Mouse (Mus musculus) ES-E14 (cell line): ENCODE data around the gene Nxnl2. TPM values are rescaled to one million over a fixed set of nuclear protein-coding genes. Genes with fewer than 3 reads are reported as not detected.

Experiments
- DNase-seq: peaks from one replicate; pipeline ENCODE4 v3.0.0-alpha.2; 2013; ENCODE audit warnings: low read depth, low spot score
- H3K27ac ChIP-seq: 2 replicates; pipeline ENCODE4 v1.5.1; 2012; ENCODE audit warnings: low read depth, mild to moderate bottlenecking, low read length, moderate library complexity, mixed read lengths; ENCODE audit not compliant: poor library complexity, insufficient read depth, severe bottlenecking
- H3K36me3 ChIP-seq: 2 replicates; pipeline ENCODE4 v1.6.1; 2012; ENCODE audit warnings: mild to moderate bottlenecking, low read length, moderate library complexity, mixed read lengths; ENCODE audit not compliant: control insufficient read depth, poor library complexity, insufficient read depth, severe bottlenecking
- H3K4me1 ChIP-seq, 2 experiments: fragments of 150-350 bp in 1 of 2; sonication (generic) in 1 of 2; 2 replicates each; pipeline ENCODE4 v1.6.1; 2012; ENCODE audit warnings: low read length in 2 of 2, mild to moderate bottlenecking in 1 of 2, mixed read lengths in 1 of 2; ENCODE audit not compliant: control insufficient read depth in 2 of 2, insufficient read depth in 2 of 2, poor library complexity in 1 of 2
- H3K4me3 ChIP-seq, 2 experiments: fragments of 150-350 bp in 1 of 2; sonication (generic) in 1 of 2; 2 replicates each; pipeline ENCODE4 v1.5.1; 2012; ENCODE audit warnings: low read length in 2 of 2, low read depth in 1 of 2, mild to moderate bottlenecking in 1 of 2, mixed read lengths in 1 of 2; ENCODE audit not compliant: insufficient read depth in 1 of 2, poor library complexity in 1 of 2, severe bottlenecking in 1 of 2
- H3K9ac ChIP-seq: 2 replicates; pipeline ENCODE4 v1.6.1; 2012; ENCODE audit warnings: low read depth, mild to moderate bottlenecking, low read length, mixed read lengths; ENCODE audit not compliant: poor library complexity, insufficient read depth, severe bottlenecking
- H3K9me3 ChIP-seq: fragments of 150-350 bp; sonication (generic); 2 replicates; pipeline ENCODE4 v1.6.1; 2012; ENCODE audit warnings: low read depth, mild to moderate bottlenecking, low read length; ENCODE audit not compliant: control insufficient read depth, insufficient read depth
- CHD2 ChIP-seq: IDR thresholded peaks from 2 replicates; pipeline ENCODE4 v1.6.1; 2014; ENCODE audit warnings: mild to moderate bottlenecking, low read depth, low read length, inconsistent platforms
- HCFC1 ChIP-seq: IDR thresholded peaks from 2 replicates; pipeline ENCODE4 v1.6.1; 2012; ENCODE audit warnings: low read length, inconsistent platforms, borderline replicate concordance; ENCODE audit not compliant: insufficient read depth
- MAFK ChIP-seq: IDR thresholded peaks from 2 replicates; pipeline ENCODE4 v1.6.1; 2014; ENCODE audit warnings: mild to moderate bottlenecking, low read depth, low read length, inconsistent platforms; ENCODE audit not compliant: insufficient read depth
- ZC3H11A ChIP-seq: IDR thresholded peaks from 2 replicates; pipeline ENCODE4 v1.6.1; 2012; ENCODE audit warnings: low read depth, mild to moderate bottlenecking, inconsistent platforms, low read length, borderline replicate concordance
- ZNF384 ChIP-seq: IDR thresholded peaks from 2 replicates; pipeline ENCODE4 v1.6.1; 2012; ENCODE audit warnings: low read depth, low read length, inconsistent platforms
- in situ Hi-C, 2 experiments: fragments of 600-800 bp; cut with MboI; formaldehyde crosslinking; loops; one replicate each; pipeline ENCODE4 v1.15.1; 2025; ENCODE audit warnings: low sequenced_read_pairs in 2 of 2, inconsistent platforms in 1 of 2; ENCODE audit not compliant: unreplicated experiment in 2 of 2
- total RNA-seq: library from RNA; depleted of rRNA; stranded (reverse); fragments of 300-350 nt; gene quantifications from 2 replicates; pipeline ENCODE4 v1.2.3, GENCODE M21; 2012

Nxnl2 gene
- total RNA-seq, 1 experiment = 1.1 TPM

GRCm38 (mm10) chr13:51136996-51137701 is 33.7 kb upstream of the Nxnl2 start:
- TF ChIP-seq ZNF384 = peak; percentile 63; the same call in 1 of the 2 replicates
- no peak for TF ChIP-seq ZC3H11A
- in situ Hi-C loops = no loop called here
- Histone ChIP-seq H3K9ac (no peak overlapping the region), H3K4me1 (peaks cover 6 to 10% of the 10 kb centered on the region in 2 experiments; a peak in 3 of 4 replicates), H3K4me3 (no peak overlapping the region), H3K27ac (no peak overlapping the region; the same call in 1 of the 2 replicates), H3K36me3 (peaks cover 17% of the 10 kb centered on the region), H3K9me3 (no peaks in the 10 kb centered on the region)
- no peak for DNase-seq

- no peak overlapping the region for H3K4me3 ChIP-seq
- DNase-seq = no peak
- TF ChIP-seq ZNF384 (no peak; the same call in 1 of the 2 replicates), ZC3H11A (no peak), CHD2 (no peak), HCFC1 (no peak), MAFK (no peak)
- H3K27ac ChIP-seq = no peak overlapping the region; the same call in 1 of the 2 replicates
- no peaks in the 10 kb centered on the region for H3K9me3 ChIP-seq
- H3K36me3 ChIP-seq = peaks cover 17% of the 10 kb centered on the region
- in situ Hi-C loops = no loop called here
- peaks cover 6 to 10% of the 10 kb centered on the region in 2 experiments; a peak in 3 of 4 replicates for H3K4me1 ChIP-seq
- no peak overlapping the region for H3K9ac ChIP-seq
Observed at GRCm38 (mm10) chr13:51137702-51138031, 33.2 kb upstream of the Nxnl2 start.

GRCm38 (mm10) chr13:51147106-51147505 is 23.7 kb upstream of the Nxnl2 start:
- no peaks in the 10 kb centered on the region for H3K4me1 ChIP-seq
- no peak for TF ChIP-seq CHD2
- TF ChIP-seq HCFC1 = no peak
- no peak for TF ChIP-seq ZC3H11A
- TF ChIP-seq ZNF384 = no peak
- TF ChIP-seq MAFK = no peak
- peaks cover 31% of the 10 kb centered on the region for H3K36me3 ChIP-seq
- H3K9ac ChIP-seq = no peak overlapping the region
- no peak for DNase-seq
- H3K27ac ChIP-seq = no peak overlapping the region
- no peaks in the 10 kb centered on the region for H3K9me3 ChIP-seq
- H3K4me3 ChIP-seq = no peak overlapping the region
- in situ Hi-C loops = no loop called here

GRCm38 (mm10) chr13:51152966-51153669 is 17.7 kb upstream of the Nxnl2 start:
- no peak for DNase-seq
- Histone ChIP-seq H3K36me3 (peaks cover 25% of the 10 kb centered on the region), H3K4me3 (no peak overlapping the region), H3K27ac (no peak overlapping the region), H3K9me3 (no peaks in the 10 kb centered on the region), H3K9ac (no peak overlapping the region), H3K4me1 (peaks cover 0 to 2% of the 10 kb centered on the region in 2 experiments; a peak in 1 of 4 replicates)
- TF ChIP-seq MAFK = no peak
- TF ChIP-seq ZNF384 = no peak
- no peak for TF ChIP-seq ZC3H11A
- no peak for TF ChIP-seq HCFC1
- no peak for TF ChIP-seq CHD2
- in situ Hi-C loops = no loop called here
